Mouse (Mus musculus) stomach, embryonic 14.5 days (tissue): ENCODE measurements around the gene Mapk1ip1. TPM values are rescaled to one million over a fixed set of nuclear protein-coding genes. Genes with fewer than 3 reads are reported as not detected.
A peak's percentile ranks its signal among the peaks of the same experiment; 100 is the strongest.

Experiments used
- ATAC-seq: fragments of 200-750 bp; cut with Nextera tagmentation; 2 replicates; pipeline ENCODE4 v1.8.0; 2017; ENCODE audit warnings: low read depth, moderate TSS enrichment; ENCODE audit not compliant: insufficient number of reproducible peaks, insufficient read depth, low FRiP score
- H3K27ac ChIP-seq: fragments of 300-500 bp; sonication (generic); 2 replicates; pipeline ENCODE4 v1.5.1; 2014; ENCODE audit warnings: mild to moderate bottlenecking, low read length, moderate library complexity, mixed read lengths
- H3K27me3 ChIP-seq: fragments of 300-500 bp; sonication (generic); 2 replicates; pipeline ENCODE4 v1.6.1; 2014; ENCODE audit warnings: low read length, control low read depth, mixed read lengths; ENCODE audit not compliant: control insufficient read depth, insufficient read depth
- H3K36me3 ChIP-seq: fragments of 300-500 bp; sonication (generic); 2 replicates; pipeline ENCODE4 v1.6.1; 2014; ENCODE audit warnings: mild to moderate bottlenecking, control low read depth, low read length, moderate library complexity, mixed read lengths; ENCODE audit not compliant: control insufficient read depth, insufficient read depth
- H3K4me1 ChIP-seq: fragments of 300-500 bp; sonication (generic); 2 replicates; pipeline ENCODE4 v1.6.1; 2014; ENCODE audit warnings: low read length, control low read depth, mixed read lengths; ENCODE audit not compliant: control insufficient read depth, insufficient read depth
- H3K4me2 ChIP-seq: fragments of 300-500 bp; sonication (generic); replicated peaks from 2 replicates; pipeline ENCODE4 v1.6.1; 2014; ENCODE audit warnings: low read depth, low read length, control low read depth
- H3K4me3 ChIP-seq: fragments of 300-500 bp; sonication (generic); 2 replicates; pipeline ENCODE4 v1.5.1; 2014; ENCODE audit warnings: low read depth, low read length, control low read depth
- H3K9ac ChIP-seq: fragments of 300-500 bp; sonication (generic); replicated peaks from 2 replicates; pipeline ENCODE4 v1.6.1; 2014; ENCODE audit warnings: low read depth, mild to moderate bottlenecking, control low read depth, low read length, moderate library complexity, mixed read lengths
- H3K9me3 ChIP-seq: fragments of 300-500 bp; sonication (generic); 2 replicates; pipeline ENCODE4 v1.6.1; 2016; ENCODE audit warnings: low read depth, low read length, control low read depth; ENCODE audit not compliant: control insufficient read depth
- WGBS: fragments of 180-500 bp; shearing (Covaris S2); extraction: QIAGEN DNeasy Blood & Tissue Kit; methylation state at CpG from one replicate; pipeline ENCODE4 v1.1.7; 2014; 5-methylcytosine and 5-hydroxymethylcytosine counted together
- polyA plus RNA-seq: library from polyadenylated mRNA; unstranded; fragments of >200 nt; fragmentation: Nextera tagmentation; extraction: Ambion mirVana; gene quantifications from 2 replicates; pipeline ENCODE4 v1.2.1, GENCODE M21; 2014

Mapk1ip1 gene
- polyA plus RNA-seq, 1 experiment from 2014 or later = 19.5 TPM

DNA sequence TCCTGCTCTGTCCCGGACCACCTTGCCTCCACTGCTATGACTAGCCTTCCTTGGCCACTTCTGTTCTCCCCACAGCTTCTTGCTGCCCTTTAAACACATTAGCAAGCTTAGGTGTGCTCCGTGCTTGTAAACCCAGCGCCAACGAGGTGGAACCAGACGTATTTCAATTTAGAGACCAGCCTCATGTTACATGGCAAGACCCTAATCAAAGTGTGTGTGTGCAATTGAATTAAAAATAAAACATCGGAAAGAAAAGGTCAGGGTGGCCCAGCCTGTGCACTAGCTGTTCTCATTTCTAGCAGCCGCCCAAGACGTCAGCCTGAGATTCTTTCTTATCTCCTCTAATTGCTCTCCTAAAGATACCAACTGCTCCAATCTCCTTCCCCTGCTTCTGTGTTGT, 962 bp downstream of the Mapk1ip1 start:
- H3K36me3 ChIP-seq = 0 out of 2 replicates have a peak, but pooled peaks cover 5% of the 10 kb centered on the region
- peak overlapping the region; percentile 98 for H3K4me3 ChIP-seq
- no peak for ATAC-seq
- H3K27ac ChIP-seq = no peak overlapping the region
- peak overlapping the region; percentile 47 for H3K4me2 ChIP-seq
- no peaks in the 10 kb centered on the region for H3K9me3 ChIP-seq
- WGBS = 37% methylated on average over 8 of the region's 8 CpGs
- peak overlapping the region; percentile 94; the same call in 1 of the 2 replicates for H3K9ac ChIP-seq
- H3K4me1 ChIP-seq = peaks cover 24% of the 10 kb centered on the region
- no peaks in the 10 kb centered on the region for H3K27me3 ChIP-seq

GRCm38 (mm10) chr7:138843421-138843820, 2.7 kb downstream of the Mapk1ip1 start:
- no peak overlapping the region for H3K4me2 ChIP-seq
- H3K27ac ChIP-seq = no peak overlapping the region
- H3K9ac ChIP-seq = no peak overlapping the region
- H3K9me3 ChIP-seq = no peaks in the 10 kb centered on the region
- WGBS = 82% methylated on average over 4 of the region's 4 CpGs
- ATAC-seq = no peak
- 0 out of 2 replicates have a peak, but pooled peaks cover 2% of the 10 kb centered on the region for H3K36me3 ChIP-seq
- peaks cover 22% of the 10 kb centered on the region for H3K4me1 ChIP-seq
- H3K4me3 ChIP-seq = no peak overlapping the region
- H3K27me3 ChIP-seq = no peaks in the 10 kb centered on the region

GRCm38 (mm10) chr7:138841436-138842151, 4.5 kb downstream of the Mapk1ip1 start:
- Histone ChIP-seq H3K4me2 (no peak overlapping the region), H3K9me3 (no peaks in the 10 kb centered on the region), H3K4me1 (peaks cover 10% of the 10 kb centered on the region; the same call in 1 of the 2 replicates), H3K27me3 (no peaks in the 10 kb centered on the region), H3K36me3 (peaks cover 1% of the 10 kb centered on the region; the same call in 1 of the 2 replicates), H3K27ac (no peak overlapping the region), H3K9ac (no peak overlapping the region), H3K4me3 (no peak overlapping the region)
- 74% methylated on average over 3 of the region's 3 CpGs for WGBS
- no peak for ATAC-seq

- ATAC-seq = 0 out of 2 replicates have a peak, but pooled peaks have one; percentile 28
- Histone ChIP-seq H3K36me3 (peaks cover 10% of the 10 kb centered on the region; the same call in 1 of the 2 replicates), H3K9ac (no peak overlapping the region), H3K27ac (no peak overlapping the region), H3K4me1 (peaks cover 10% of the 10 kb centered on the region; the same call in 1 of the 2 replicates), H3K27me3 (no peaks in the 10 kb centered on the region), H3K4me2 (no peak overlapping the region), H3K9me3 (no peaks in the 10 kb centered on the region), H3K4me3 (no peak overlapping the region)
- 31% methylated on average over 4 of the region's 4 CpGs for WGBS
These were observed 5.5 kb downstream of the Mapk1ip1 start for GRCm38 (mm10) chr7:138840594-138841021.

- no peaks in the 10 kb centered on the region for H3K27me3 ChIP-seq
- H3K36me3 ChIP-seq = peaks cover 14% of the 10 kb centered on the region; the same call in 1 of the 2 replicates
- no peak overlapping the region for H3K4me2 ChIP-seq
- no peak for ATAC-seq
- no peaks in the 10 kb centered on the region for H3K9me3 ChIP-seq
- H3K9ac ChIP-seq = no peak overlapping the region
- H3K27ac ChIP-seq = no peak overlapping the region
- no peaks in the 10 kb centered on the region for H3K4me1 ChIP-seq
- no peak overlapping the region for H3K4me3 ChIP-seq
- WGBS = 91% methylated on average over 3 of the region's 3 CpGs
These were observed 11.0 kb downstream of the Mapk1ip1 start for GRCm38 (mm10) chr7:138835028-138835427.

DNA sequence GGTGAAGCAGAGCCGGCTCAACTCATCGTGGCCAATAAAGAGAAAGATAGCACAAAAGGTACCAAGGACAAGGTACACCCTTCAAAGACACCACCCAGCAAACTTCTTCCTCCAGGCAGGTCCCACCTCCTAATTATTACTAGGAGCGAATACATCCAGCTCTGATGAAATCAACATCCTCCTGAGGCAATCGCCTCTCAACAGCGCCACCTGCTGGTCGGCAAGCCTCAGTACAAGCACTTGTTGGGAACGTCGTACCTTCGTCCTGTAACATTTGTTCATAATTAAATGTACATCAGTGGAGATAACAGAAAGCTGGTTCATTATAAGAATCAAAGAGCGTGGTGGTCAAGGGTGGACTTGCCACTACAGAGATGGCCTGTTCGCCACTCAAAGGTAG, 18.3 kb downstream of the Mapk1ip1 start:
- no peak overlapping the region for H3K4me2 ChIP-seq
- no peaks in the 10 kb centered on the region for H3K36me3 ChIP-seq
- H3K27me3 ChIP-seq = no peaks in the 10 kb centered on the region
- no peak overlapping the region for H3K9ac ChIP-seq
- no peak for ATAC-seq
- no peak overlapping the region for H3K4me3 ChIP-seq
- H3K4me1 ChIP-seq = no peaks in the 10 kb centered on the region
- no peak overlapping the region for H3K27ac ChIP-seq
- WGBS = 14% methylated on average over 11 of the region's 11 CpGs
- H3K9me3 ChIP-seq = no peaks in the 10 kb centered on the region

DNA sequence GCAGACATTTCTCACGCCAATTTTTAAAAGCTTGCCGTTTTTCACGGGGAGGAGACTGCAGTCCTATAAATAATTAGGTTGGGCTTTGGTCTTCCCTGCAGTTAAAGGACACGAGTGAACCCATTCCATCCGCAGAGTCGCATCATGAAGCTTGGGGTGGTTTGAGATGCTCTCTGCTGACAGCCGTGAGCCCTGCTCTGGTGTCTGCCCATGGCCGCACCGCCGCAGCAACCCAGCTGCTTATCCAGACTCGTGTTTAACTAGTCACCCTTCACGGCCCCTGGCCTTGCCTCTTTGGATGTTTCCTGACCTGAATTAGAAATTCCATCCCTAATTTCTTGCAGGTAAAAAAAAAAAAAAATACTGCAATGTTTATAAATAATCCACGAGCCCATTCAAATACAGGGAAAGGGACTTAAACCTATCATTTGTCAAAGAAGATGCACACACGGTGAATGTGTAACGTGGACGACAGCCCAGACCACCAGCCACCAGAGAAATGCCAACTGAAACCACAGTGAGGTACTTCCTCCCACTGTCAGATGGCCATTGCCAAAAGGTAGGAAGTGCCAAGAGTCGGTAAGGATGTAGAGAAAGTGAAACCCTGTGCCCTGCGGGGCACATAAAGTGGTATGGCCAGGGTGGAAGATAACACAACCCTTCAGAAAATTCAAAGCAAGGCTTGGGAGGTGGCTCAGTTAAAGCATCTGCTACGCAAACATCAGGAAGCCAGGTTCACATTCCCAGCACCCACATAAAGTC, 20.9 kb downstream of the Mapk1ip1 start:
- no peak overlapping the region for H3K4me3 ChIP-seq
- no peak overlapping the region for H3K9ac ChIP-seq
- no peaks in the 10 kb centered on the region for H3K36me3 ChIP-seq
- H3K27ac ChIP-seq = no peak overlapping the region
- H3K4me2 ChIP-seq = no peak overlapping the region
- 80% methylated on average over 19 of the region's 19 CpGs for WGBS
- no peaks in the 10 kb centered on the region for H3K4me1 ChIP-seq
- no peak for ATAC-seq
- H3K9me3 ChIP-seq = no peaks in the 10 kb centered on the region
- no peaks in the 10 kb centered on the region for H3K27me3 ChIP-seq

GRCm38 (mm10) chr7:138824423-138824822, 21.6 kb downstream of the Mapk1ip1 start:
- Histone ChIP-seq H3K4me2 (no peak overlapping the region), H3K4me1 (no peaks in the 10 kb centered on the region), H3K27ac (no peak overlapping the region), H3K36me3 (no peaks in the 10 kb centered on the region), H3K9ac (no peak overlapping the region), H3K4me3 (no peak overlapping the region), H3K27me3 (no peaks in the 10 kb centered on the region), H3K9me3 (no peaks in the 10 kb centered on the region)
- 82% methylated on average over 6 of the region's 6 CpGs for WGBS
- ATAC-seq = no peak; the same call in 1 of the 2 replicates
